Mouse (Mus musculus) c-Kit-positive CD71-positive TER-119-positive erythroid progenitor cells, embryonic 14.5 days (primary cell): ENCODE results near the gene Ift43.

Experiments used
- DNase-seq: peaks from one replicate; pipeline ENCODE4 v3.0.0-alpha.2; 2013; ENCODE audit warnings: low spot score

The Ift43 gene

DNA sequence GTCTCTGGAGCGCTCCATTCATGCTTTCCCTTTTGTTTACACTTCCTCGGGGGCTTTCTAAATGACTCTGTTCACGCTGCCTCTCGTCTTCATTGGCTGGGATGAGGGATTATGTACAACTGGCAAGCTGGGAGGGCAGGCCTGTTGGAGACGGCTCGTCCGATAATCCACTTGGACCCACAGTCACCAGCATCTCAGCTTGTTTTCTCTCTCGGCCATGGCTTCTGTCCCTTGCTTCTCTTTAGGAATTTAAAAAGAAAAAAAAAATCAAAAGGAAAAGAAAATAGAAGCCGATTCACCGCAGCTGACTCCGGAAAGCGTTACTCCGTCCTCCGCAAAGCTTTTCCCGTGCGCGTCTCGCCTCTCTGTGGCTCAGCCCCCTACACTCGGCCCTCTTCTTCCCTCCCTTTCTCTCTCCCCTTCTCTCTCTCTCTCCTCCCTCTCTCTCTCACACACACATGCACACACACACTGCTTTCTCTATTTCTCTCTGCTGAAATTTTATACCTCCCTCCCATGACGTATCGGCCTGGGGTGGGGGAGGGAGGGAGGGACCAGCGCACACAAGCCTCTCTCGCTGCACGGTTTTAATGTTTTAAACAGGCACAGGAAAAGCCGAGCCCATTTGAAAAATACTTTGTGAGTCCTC, 3.7 kb upstream of the Ift43 start, which contains the start of gene Tgfb3:
Gene Tgfb3, minus strand, starts transcription at position 489 of the 649 bp plus-strand sequence.
- DNase-seq = peak; percentile 17

DNA sequence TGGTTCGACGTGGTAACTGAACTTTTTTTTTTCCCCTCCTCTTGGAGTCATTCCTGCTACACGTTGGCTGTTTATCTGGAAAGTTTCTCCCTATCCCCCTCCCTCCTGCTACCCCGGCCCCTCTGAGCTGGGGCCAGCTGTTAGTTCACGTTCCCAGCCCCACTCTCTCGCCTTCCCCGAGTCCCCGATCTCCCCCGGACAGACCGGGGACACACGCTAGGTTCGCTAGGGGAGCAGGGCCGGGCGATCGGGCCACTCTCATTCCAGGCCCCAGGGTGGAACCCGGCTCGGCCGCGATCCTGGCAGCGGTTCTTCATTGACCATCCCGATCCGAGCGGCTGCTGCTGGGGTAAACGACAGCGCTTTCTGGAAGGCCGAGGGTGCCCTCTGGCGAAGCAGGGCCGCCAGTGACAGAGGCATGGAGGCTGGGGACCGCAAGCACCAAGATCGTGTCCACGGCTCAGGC, 3.1 kb upstream of the Ift43 start:
- DNase-seq = peak; percentile 55

DNA sequence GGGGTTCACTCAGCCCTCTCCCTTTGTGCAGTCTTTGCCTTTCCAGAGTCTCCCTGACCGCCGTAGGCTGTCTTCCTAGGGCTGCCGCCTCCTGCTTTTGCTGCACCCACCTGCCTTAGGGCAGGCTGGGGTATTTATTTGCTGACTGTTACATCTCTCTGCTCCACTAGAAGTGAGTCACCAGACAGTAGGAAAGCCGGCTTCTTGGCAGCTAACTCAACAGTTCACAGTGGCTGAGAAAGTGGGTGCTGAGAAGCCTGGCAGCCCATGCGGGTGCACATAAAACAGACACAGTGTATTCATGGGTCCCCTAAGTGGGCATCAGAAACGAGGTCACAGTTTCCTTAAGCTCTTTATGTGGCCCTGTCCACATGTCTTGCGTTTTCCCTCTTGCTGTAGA, 3.5 kb downstream of the Ift43 start:
- DNase-seq = no peak

DNA sequence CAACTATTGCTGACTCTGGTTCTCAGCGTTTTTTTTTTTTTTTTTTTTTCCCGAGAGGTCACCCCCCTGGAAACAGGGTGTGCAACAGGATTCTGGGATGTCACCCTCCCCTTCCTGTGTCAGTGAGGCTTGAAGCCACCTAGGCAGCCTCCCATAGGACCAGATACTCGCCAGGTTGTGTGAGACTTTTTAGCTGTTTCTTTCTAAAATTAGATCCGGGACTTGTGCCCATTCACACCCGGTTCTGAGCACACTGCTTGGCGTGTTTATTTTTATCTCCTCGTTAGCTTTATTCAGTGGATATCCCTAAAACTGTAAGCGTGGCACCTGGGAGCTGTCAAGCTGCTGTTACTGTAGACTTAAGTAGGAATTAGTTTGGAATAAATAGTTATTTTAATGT, 4.2 kb downstream of the Ift43 start:
- no peak for DNase-seq

DNA sequence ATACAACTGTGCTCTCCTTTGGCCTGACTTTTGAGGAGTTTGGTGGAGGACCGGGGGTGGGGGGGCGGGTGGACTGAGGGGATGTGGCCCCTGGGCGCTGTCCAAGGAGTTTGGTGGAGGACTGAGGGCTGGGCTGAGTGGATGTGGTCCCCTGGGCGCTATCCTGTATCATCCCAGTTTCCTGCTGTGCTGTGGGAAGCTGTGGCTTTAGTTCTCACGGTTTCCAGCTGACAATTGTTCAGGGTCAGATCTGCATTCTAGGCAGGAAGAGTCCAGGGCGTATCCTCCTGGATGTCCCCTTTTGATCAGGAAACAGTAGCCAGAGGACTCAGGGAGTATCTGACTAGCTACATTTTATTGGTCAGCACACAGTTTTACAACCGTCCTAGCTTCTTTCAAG, 5.7 kb downstream of the Ift43 start:
- no peak for DNase-seq

DNA sequence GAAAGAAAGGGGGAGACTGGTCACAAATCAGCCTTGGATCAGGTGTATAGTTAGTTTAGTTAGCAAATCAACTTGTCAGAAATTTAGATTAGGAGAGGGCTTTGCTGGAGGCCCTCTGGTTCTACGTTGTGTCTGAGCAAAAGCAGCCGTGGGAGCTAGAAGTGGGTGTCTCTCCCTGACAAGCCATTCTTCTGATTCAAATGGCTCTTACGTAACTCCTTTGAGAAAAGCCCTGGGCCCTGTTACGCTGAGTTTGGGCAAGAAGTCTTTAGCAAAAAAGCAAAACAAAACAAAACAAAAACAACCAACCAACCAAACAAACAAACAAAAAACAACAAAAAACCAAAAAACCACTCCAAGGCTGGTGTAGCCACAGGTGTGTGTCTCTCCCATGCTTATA, 8.4 kb downstream of the Ift43 start:
- DNase-seq = no peak

DNA sequence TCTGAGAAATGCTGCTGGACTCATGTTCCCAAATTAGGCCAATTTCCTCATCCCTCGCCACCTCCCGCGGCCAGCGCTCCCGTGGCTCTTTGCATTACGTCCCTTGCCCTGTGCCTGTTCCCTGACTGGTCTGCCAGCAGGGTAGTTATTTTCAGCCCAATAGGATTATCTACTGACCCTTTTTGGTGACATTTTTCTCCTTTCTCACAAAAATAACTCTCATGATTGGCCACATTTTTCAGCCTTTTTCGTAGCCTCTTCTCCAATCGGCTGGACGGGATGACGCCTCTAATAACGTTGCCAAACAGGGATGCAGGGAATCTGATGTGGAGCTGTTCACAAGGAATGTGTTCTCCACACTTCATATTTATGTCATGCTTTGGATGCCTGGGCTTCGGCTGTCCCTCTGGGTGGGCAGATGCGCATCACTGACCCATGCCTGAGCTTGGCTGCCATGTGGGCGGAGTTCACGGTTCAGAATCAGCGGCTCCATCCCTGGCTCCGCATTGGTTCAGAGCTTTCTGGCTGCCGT, 9.3 kb downstream of the Ift43 start:
- no peak for DNase-seq

DNA sequence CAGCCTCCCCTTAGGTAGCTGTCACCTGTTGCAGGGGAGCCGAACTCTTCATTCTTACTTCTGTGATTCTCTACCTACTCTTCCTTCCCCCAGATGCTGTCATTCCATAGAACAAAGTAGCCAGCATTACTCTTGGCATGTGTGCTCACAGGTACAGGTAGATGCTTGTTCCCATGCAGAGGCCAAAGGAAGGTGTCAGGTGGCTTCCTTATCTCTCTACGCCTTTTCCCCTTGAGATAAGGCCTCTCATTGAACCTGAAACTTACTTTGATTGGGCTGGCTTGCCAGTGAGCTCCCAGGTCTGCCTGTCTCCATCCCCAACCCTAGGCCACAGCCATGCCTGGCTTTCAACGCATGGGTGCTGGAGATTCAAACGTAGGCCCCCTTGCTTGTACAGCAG, 11.7 kb downstream of the Ift43 start:
- DNase-seq = no peak

DNA sequence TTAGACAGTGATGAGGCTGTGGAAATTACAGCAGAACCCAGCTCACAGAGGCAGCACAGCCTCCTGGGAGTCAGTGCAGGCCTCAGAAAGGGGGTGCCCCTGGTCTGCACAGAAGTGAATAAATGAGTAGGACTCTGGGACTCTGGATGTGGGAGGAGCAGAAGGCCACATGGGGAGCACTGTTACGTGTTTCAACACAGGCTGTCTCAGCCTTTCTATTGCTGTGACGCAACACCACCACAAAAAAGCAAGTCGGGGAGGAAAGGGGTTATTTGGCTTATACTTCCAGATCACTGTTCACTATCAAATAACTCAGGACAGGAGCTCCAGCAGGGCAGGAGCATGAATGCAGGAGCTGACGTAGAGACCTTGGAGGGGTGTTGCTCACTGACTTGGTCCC, 13.5 kb downstream of the Ift43 start:
- no peak for DNase-seq

DNA sequence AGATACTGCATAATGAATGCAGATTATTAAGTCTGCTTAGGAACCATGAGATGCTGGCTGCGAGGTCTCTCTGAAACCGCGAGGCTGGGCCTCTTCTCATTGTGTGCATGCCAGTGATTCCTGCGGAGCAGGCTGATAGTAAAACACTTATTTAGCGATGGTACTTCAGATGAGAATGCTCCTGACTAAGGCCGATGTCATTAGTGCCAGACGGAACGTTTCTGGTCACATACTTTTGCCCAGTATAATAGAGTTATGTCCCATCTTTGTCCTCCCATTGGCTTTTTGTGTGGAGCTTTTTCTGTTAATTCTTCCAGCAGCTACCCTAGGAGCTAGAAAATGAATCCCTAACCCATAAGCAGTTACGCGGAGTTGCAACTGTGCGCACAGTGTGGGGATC, 15.4 kb downstream of the Ift43 start:
- DNase-seq = no peak

DNA sequence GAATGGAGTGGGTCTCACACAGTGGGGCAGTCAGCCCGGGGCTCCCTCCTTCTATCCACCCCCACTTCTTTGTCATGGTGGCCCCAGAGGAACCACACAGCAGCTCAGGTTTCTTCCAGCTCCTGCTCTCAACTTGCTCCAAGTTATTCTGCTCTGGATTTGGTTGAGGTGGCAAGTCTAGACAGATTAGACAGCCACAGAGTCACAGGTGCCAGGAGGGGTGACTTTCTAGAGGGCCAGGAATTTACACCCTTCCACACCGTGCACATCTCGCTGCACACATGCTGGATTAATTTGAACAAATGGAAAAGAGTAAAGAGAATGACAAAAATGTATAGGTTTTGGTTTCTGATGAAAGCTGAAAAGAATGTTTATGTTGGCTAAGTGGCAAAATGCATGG, 18.4 kb downstream of the Ift43 start:
- DNase-seq = no peak

DNA sequence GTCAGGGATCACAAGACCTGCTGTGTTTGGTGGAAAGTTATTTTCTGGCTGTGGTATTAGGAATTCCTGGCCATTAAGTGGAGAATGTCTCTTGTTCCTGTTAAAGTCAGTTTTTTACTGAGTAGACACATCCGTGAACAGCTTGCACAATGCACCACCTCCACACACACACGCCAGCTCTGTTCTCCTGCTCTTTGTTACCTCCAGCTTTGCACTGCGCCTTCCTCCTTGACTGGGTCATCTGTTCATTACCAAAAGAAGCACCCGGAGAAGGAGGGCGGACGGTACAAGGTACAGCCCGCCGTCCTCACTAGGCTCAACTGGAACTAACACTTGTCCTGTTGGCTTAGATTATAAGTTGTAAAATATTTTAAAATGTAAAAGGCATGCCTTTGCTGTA, 20.3 kb downstream of the Ift43 start:
- DNase-seq = no peak

DNA sequence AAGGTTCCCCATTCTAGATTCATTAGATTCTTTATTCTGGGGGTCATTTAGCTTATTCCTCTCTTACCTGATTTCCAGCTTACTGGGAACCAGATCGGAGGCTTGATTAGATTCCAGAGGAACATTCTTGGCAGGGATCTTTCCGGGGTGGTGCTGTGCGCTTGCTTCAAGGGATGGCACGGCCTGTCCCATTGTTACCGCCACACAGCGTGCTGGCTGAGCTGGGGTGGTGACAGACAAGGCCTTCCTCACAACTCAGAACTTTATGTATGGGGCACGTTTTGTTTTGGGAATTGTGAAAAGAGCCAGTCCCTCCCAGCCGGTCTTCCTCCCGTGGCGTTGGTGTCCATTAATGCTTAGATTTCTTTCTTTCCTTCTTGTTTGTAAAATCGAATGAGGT, 21.1 kb downstream of the Ift43 start:
- DNase-seq = no peak

DNA sequence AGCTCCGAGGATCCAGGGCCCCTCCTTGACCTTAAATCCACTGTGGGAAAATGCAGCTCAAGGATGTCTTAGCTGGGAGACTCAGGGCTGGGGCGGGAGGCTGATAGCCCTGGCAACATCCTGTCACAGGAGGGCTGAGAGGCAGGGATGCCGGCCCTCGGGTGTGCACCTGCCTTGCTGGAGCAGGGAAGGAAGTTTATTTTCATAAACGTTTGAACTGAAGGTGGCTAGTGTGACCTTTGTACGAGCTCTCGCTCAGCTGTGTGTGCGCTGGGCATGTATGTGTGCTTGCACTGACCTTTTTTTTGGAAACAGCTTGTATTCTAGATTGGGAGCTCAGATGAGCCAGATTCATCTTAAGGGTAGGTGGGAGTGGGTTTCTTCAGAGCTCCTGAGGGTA, 21.5 kb downstream of the Ift43 start:
- DNase-seq = no peak

DNA sequence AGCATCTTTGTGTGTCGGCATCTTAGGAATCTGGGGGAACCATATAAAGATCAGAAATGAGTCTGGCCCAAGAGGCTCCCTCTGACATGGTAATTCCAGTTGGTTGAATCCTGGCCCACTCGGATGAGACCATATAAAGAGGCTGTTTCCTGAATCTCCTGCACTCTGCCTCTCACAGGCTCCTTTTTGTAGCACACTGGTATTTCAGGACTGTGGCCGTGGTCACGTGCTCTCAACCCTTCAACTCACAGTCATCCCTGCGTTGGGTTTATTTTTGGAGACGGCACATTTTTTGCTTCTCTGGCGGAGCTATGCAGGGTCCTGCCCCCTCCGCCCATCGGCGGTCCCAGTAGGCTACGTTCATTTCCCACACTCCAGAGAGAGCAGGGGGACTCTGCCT, 22.0 kb downstream of the Ift43 start:
- DNase-seq = no peak

DNA sequence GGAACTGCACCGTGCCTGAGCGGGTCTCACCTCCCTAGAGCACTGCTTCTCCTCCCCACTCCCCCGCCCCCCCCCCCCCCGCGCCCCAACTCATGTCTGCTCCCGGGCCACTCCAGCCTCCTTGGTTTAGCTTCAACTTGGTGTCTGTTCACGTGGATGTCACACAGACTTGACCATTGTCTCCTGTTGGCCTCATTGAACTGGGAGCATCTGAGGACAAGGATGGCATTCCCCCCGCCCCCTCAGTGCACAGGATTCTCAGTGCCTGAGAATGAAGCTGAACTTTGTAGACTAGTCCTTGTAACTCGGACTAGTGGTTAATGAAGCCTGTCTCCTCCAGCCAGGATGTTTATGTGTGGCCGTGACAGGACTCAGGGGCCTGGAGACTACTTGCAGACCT, 23.2 kb downstream of the Ift43 start:
- no peak for DNase-seq

DNA sequence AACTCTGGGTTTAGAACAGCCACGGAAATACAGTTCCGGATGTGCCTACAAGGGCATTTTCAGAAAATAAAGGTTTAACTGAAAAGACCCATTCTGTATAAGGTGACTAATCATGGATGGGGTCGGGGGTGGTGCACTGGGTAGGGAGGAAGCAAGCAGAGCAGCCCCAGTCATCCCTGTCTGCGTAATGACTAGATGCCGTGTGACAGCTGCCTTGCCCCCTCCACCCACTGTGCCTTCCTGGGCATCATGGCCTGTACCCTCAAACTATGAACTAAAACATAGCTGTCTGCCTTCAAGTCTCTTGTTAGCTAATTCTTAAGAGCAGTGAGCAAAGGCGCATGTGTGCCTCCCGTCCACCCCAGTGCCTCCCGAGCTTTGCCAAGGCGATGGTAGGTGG, 23.7 kb downstream of the Ift43 start:
- no peak for DNase-seq

DNA sequence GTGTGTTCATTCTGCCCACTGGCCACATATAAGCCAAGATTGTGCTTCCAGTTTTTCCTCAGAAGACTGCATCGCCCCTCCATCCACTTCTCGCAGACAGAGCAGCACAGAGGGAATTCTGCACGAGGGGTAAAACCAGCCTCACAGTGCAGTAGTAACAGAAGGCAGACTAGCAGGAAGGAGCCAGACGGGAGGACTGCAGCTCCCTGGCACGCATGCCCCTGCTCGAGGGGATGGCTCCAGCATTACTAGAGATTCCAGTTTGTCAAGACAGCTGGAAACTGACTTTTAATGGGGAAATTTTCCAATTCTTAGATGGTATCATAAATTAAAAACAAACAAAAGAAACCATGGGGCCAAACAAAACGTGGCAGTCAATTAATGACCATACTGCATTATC, 25.3 kb downstream of the Ift43 start:
- DNase-seq = no peak

DNA sequence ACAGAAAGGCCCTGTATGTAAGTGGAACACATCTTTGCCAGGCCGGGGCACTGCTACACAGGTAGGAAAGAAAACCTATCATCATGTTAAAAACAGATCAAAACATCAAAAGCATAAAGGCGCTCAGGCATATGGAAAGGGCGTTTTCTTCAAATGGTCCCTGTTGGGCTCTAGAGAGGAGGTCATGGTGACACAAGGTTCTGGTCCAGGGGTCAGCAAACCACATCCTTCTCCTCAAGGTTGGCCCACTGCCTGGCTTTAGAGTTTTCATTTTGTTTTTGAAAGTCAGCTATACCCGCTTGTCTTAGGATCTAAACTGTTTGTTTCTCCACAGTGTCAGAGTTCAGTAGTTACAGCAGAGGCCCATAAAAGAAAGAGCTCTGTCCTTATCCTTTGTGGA, 27.2 kb downstream of the Ift43 start:
- no peak for DNase-seq

DNA sequence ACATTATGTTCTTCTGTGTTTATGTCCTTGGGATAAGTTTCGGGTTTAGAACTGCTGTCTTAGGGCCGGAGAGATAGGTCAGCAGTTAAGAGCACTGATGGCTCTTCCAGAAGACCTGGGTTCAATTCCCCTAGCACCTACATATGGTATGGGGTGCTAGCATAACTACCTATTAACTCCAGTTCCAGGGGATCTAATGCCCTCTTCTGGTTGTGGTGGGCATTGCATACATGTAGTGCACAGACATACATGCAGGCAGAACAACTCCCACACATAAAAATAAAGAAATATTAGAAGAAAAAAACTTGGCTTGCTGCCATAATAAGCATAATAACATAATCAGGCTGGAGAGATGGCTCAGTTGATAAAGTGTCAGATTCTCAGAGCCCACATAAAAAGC, 28.3 kb downstream of the Ift43 start:
- peak; percentile 13 for DNase-seq

DNA sequence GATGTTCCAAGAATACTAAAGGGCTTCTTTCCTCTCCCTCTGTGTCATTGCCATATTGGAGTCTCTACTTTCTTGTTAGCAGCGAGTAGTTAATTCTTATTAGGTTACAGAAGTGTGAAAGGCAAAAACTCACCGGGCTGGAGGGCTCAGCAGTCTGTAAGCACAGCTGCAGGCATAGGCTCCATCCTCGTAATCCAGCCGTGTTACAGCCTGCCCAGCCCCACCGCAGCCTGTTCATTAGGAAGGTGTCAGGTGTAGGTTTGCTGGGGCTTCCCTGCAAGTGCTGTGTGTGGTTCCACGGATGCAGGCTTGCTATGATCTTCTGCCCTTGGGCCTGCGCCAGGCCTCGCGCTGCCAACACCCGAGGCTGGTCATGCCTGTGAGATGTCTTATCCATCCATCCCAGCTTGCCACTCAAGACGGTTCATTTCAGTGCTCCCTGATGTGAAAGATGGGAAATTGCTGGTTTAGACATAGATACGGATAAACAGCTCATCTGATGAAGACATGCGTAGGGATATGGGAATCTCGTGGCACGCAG, 34.0 kb downstream of the Ift43 start:
- DNase-seq = no peak

DNA sequence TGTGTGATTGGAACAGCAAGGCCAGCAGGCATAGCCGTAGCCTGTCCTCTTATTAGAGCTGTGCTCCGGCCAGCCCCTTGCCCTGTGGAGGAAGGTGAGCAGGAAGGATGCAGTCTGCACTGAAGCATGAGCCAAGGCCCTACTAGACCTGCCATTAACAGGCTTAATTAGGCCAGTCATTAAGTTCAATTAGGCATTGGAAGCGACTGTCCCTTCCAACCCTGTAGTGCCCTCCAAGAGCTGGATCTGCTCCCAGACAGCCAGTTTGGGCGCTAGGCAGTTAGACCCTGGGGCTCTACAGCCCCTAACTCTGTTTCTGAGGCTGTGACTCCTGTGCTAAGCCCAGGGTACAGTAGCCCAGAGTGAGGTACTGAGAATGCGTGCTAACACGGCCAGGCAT, 41.7 kb downstream of the Ift43 start:
- no peak for DNase-seq

DNA sequence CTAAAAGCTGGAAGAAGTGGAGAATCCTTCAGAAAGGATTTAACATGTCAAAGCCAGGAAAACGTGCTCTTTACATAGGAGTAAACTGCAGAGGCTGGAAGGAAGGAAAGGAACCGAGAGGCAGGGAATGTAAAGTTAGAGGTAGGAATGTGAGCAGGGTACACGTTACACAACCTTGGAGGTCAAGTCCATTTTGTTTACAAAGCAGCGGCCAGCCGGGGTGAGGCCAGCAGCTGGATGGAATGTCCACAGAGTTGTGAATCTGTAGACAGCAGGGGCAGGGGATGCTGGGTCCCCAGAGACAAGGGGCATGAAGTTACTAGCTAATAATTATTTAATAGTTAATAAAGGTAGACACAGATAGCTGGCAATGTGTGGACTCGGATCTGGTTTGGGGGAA, 45.8 kb downstream of the Ift43 start:
- no peak for DNase-seq

DNA sequence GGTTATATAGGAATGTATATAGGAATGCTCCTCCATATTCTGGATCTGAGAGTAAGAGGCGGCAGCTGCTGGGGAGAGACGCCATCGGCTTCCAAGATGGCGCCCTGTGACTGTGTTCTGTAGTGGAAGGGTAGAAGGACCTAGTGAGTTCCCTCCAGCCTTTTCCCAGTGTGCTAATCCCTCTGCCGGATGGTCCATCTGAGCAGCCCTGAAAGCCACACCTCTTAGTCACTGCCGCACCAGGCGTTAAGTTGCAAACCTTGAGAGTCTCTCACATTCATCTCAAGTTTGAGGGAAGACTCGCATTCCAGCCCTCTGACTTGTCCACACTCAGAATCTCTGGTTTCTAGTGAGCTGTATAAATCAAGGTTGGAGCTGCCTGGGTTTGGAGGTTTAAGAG, 46.7 kb downstream of the Ift43 start:
- DNase-seq = no peak
